9 mouse cellular contexts compared by ENCODE assay signal in genomic region chr9:104035261-104036015, GRCm38 (mm10). TPM values are rescaled to one million over a fixed set of nuclear protein-coding genes. Genes with fewer than 3 reads are reported as not detected.
DNase-seq lines count a peak whose midpoint lies in the region; ATAC-seq and TF ChIP-seq lines count a peak whose summit lies in the region.
"Had no signal": no experiment of that assay in that cellular context is flagged by ENCODE, and none has a peak within 500 bp of the region (broad histone marks: within the 10 kb centered on the region; RNA-seq: fewer than 3 reads in every experiment).

No protein-coding gene starts in this region.

- no peak for TF ChIP-seq POLR2A in thymus, adult 2 months (IDR thresholded peaks at IDR 0.05; ENCODE audit: control insufficient read depth, extremely low read depth, insufficient read depth, low read length, poor library complexity)

- peak; percentile 75; the same call in 1 of the 2 replicates for ATAC-seq in kidney, embryonic 16.5 days (ENCODE audit: low FRiP score, low TSS enrichment)

- peaks cover 24% of the 10 kb centered on the region for H3K36me3 ChIP-seq in kidney, embryonic 16.5 days (ENCODE audit: insufficient read depth, low read length)
- no peaks in the 10 kb centered on the region for H3K36me3 ChIP-seq in thymus, adult 2 months (ENCODE audit: control insufficient read depth, insufficient read depth, low read length)

- no peaks in the 10 kb centered on the region for H3K9me3 ChIP-seq in kidney, embryonic 16.5 days (ENCODE audit: low read length)
- H3K9me3 ChIP-seq: limb, embryonic 15.5 days had no signal

- no peak overlapping the region for H3K9ac ChIP-seq in kidney, embryonic 16.5 days (replicated peaks; ENCODE audit: low read length)
- H3K9ac ChIP-seq: limb, embryonic 15.5 days had no signal

- no peak overlapping the region for H3K4me2 ChIP-seq in kidney, embryonic 16.5 days (replicated peaks; ENCODE audit: low read depth, low read length)
- H3K4me2 ChIP-seq: limb, embryonic 15.5 days had no signal

- WGBS in kidney, embryonic 16.5 days = 52% methylated on average over 24 of the region's 24 CpGs
- WGBS in thymus, adult 2 months = 61% methylated on average over 24 of the region's 24 CpGs

- H3K4me3 ChIP-seq in kidney, embryonic 16.5 days (ENCODE audit: low read length) = no peak overlapping the region
- H3K4me3 ChIP-seq in thymus, adult 2 months (ENCODE audit: control insufficient read depth, insufficient read depth, low read length) = no peak overlapping the region
- H3K4me3 ChIP-seq: limb, embryonic 15.5 days had no signal

- TF ChIP-seq CTCF in thymus, adult 2 months (IDR thresholded peaks at IDR 0.05; ENCODE audit: borderline replicate concordance, control insufficient read depth, extremely low read depth, insufficient read depth, low read length, poor library complexity) = peak; percentile 77; the same call in 1 of the 2 replicates

- H3K4me1 ChIP-seq in kidney, embryonic 16.5 days (ENCODE audit: insufficient read depth, low read length) = no peaks in the 10 kb centered on the region
- H3K4me1 ChIP-seq in thymus, adult 2 months (replicated peaks; ENCODE audit: control insufficient read depth, insufficient read depth, low read length) = no peaks in the 10 kb centered on the region
- H3K4me1 ChIP-seq: limb, embryonic 15.5 days had no signal

- H3K27me3 ChIP-seq in kidney, embryonic 16.5 days (ENCODE audit: insufficient read depth, low read length) = no peaks in the 10 kb centered on the region
- no peaks in the 10 kb centered on the region for H3K27me3 ChIP-seq in thymus, adult 2 months (ENCODE audit: control insufficient read depth, insufficient read depth, low read length)
- H3K27me3 ChIP-seq: limb, embryonic 15.5 days had no signal

- no peak overlapping the region for H3K27ac ChIP-seq in kidney, embryonic 16.5 days (ENCODE audit: low read length)
- no peak overlapping the region for H3K27ac ChIP-seq in thymus, adult 2 months (ENCODE audit: control insufficient read depth, insufficient read depth, low read length)
- H3K27ac ChIP-seq: limb, embryonic 15.5 days had no signal

- DNase-seq in B cell, adult 2 months = peak; percentile 79 to 80
- DNase-seq in WW6 (ENCODE audit: low read depth, low spot score) = peak; percentile 83
- peak; percentile 58 to 80 for DNase-seq in cerebellum, postnatal 4 days (ENCODE audit: low spot score in 2 of 2)
- DNase-seq in gastrocnemius, postnatal 25 days = peak; percentile 42
- DNase-seq in liver = peak; percentile 78
- DNase-seq in ovary, adult 18-20 months (ENCODE audit: low spot score) = peak; percentile 47
- peak; percentile 75 for DNase-seq in thymus, adult 2 months

RNA-seq across cellular contexts. Expression of gene Gm28305, which starts 5.0 kb away (rescaled TPM):
- total RNA-seq in gastrocnemius, postnatal 25 days (2021) = not detected
- not detected in 2 replicates for polyA plus RNA-seq in kidney, embryonic 16.5 days (2015; fragmentation: Nextera tagmentation; extraction: Ambion mirVana)
- not detected in 2 replicates for polyA plus RNA-seq in thymus, adult 2 months (2012; rRNA removed)
- polyA plus RNA-seq: limb, embryonic 15.5 days had no signal

RNA-seq across cellular contexts. Expression of gene Uba5, which starts 27.5 kb away (rescaled TPM):
- 10 to 100 TPM; 11.9 to 12.0 TPM for total RNA-seq in gastrocnemius, postnatal 25 days (2021)
- 46.2 and 48.9 TPM in 2 replicates for polyA plus RNA-seq in kidney, embryonic 16.5 days (2015; fragmentation: Nextera tagmentation; extraction: Ambion mirVana)
- polyA plus RNA-seq in thymus, adult 2 months (2012; rRNA removed) = 16.8 and 19.1 TPM in 2 replicates

RNA-seq across cellular contexts. Expression of gene Acad11, which starts 27.7 kb away (rescaled TPM):
- 10 to 100 TPM; 29.5 to 40.8 TPM for total RNA-seq in gastrocnemius, postnatal 25 days (2021)
- polyA plus RNA-seq in kidney, embryonic 16.5 days (2015; fragmentation: Nextera tagmentation; extraction: Ambion mirVana) = 15.7 and 19.0 TPM in 2 replicates
- 21.7 and 22.4 TPM in 2 replicates for polyA plus RNA-seq in thymus, adult 2 months (2012; rRNA removed)

RNA-seq across cellular contexts. Expression of gene Nphp3, which starts 33.1 kb away (rescaled TPM):
- total RNA-seq in gastrocnemius, postnatal 25 days (2021) = 1 to 10 TPM in 1 of 2 experiments, under 1 TPM in 1; 0.78 to 1.5 TPM
- 4.3 and 6.2 TPM in 2 replicates for polyA plus RNA-seq in kidney, embryonic 16.5 days (2015; fragmentation: Nextera tagmentation; extraction: Ambion mirVana)
- 3.8 and 4.9 TPM in 2 replicates for polyA plus RNA-seq in thymus, adult 2 months (2012; rRNA removed)
